Mouse (Mus musculus) naive thymus-derived CD4-positive, alpha-beta T cell, adult 2 months (primary cell): ENCODE measurements around the gene Sdc4.

ENCODE experiments used
- DNase-seq: peaks from one replicate; pipeline ENCODE4 v3.0.0-alpha.2; 2011; ENCODE audit warnings: low read depth

Gene Sdc4

DNA sequence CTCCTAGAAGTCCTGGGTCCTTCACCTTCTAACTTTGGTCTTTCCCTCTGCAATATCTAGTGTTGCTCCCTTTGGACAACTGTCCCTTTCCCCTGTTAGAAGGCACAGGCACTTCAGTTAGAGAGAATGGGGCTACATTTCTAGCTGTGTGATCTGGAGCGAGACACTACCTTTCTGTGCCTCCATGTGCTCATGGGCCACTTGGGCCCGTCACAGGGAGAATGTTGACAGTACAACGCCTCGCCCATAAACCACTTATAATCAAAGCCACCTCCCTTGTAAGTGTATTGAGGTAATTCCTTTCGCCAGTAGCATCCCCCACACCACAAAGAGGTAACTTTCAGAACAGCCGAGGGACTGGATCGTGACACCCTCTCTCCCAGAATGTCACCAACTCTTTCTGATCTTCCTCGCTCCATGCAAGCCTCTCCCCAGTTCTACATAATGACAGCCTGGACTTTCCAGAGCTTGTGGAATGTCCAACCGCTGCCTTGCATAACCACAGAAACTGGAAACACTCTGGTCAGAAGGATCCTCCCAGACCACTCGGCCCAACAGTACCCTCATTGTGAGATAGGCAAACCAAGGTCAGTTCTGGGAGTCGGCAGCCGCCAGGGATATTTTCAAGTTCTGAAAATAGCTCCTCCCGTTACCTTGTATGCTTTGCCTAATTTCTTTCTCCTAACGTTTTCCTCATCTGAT is 5.8 kb upstream of the Sdc4 start:
- DNase-seq: no peak

DNA sequence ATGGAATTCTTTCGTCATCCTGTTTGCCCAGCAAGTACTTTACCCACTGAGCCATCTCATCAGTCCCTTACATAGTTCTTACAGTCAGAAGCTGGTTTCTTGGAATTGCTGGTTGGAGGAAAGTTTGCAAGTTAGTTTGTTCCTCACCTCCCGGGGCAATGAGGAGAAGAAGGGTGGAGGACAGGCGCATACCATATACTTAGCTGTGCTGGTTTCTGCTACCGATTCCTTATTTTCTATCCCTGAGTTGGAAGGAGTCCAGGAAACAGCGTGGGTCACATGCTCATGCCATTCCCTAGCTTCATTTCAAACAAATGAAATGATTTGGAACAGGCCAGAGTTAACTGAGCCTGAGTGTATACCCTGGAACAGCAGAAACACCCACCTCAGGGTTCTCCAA is 5.2 kb upstream of the Sdc4 start:
- DNase-seq: no peak

DNA sequence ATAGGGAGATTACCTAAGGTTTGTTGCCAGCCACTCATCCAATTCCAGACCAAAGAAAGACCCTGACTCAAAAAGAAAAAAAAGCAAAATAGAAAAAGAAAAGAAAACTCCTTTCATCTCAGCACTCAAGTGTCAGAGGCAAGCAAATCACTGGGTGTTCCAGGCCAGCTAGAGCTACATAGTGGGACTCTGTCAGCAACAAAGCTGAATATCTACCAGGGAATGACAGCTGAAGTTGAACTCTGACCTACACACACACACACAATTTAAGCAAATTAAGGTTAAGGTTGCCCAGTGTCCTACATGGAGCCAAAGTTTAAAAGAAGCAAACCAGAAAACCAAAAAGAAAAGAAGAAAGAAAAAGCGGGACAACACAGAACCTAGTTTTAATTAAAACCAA is 4.5 kb upstream of the Sdc4 start:
- DNase-seq: no peak

DNA sequence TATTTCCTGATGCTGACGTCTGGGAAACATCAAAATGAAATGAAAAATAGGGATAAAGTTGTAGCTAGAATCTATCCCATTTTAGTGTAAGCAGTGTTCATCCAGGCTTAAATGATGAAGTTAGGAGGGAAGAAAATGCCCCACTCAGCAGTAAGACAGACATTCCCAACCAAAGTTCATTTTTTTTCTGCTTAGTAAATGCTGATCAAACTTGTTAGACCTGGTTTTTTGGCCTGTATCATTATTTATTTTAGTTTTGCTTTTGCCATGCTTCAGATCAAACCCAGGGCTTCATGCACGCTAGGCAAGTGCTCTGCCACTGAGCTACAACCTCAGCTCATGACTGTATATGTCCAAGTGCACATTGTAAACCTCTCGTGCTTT is 2.4 kb upstream of the Sdc4 start:
- DNase-seq: no peak

DNA sequence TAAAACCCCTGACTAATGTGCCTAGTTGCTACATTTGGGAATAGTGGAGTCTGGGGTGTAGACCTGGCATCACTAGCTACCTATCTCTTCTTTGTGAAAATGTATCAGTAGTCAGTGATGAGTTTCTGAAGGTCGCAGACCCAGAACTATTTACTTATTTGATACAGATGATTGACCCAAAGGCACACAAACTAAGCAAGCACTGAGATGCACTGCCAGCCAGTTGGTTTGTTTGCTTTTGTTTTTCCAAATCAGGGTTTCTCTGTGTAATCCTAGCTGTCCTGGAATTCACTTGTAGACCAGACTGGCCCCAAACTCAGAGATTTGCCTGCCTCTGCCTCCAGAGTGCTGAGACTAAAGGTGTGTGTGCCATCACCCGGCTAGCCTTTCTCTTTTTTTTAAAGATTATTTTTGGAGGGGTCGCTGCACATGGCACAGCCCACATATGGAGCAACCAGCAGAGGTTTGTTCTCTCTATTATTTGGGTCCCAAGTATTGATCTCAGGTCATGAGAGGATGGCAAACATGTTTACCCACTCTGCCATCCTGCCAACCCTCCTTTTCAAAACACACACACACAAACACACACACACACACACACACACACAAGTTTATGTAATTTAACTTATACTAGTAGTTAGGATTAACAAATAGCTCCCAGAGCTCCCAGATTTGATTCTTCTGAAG is 1.9 kb upstream of the Sdc4 start:
- DNase-seq: no peak

DNA sequence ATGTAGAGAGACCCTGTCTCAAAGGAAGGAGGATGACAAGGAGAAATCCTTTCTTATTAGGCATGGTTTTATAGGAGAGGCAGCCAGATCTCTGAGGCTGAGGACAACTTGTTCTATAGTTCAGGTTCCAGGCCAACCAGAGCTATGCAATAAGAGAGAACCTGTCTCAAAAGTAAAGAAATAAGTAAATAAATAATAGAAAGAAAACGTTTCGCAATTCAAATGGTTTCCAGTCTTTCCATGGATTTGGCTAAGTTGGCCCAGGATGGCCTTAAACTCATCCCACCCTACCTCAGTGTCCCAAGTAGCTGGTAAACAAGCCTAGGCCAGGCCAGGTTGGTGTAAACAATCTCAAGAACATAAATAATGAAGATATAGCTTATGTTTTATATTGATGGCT is 1.0 kb upstream of the Sdc4 start:
- DNase-seq: no peak

DNA sequence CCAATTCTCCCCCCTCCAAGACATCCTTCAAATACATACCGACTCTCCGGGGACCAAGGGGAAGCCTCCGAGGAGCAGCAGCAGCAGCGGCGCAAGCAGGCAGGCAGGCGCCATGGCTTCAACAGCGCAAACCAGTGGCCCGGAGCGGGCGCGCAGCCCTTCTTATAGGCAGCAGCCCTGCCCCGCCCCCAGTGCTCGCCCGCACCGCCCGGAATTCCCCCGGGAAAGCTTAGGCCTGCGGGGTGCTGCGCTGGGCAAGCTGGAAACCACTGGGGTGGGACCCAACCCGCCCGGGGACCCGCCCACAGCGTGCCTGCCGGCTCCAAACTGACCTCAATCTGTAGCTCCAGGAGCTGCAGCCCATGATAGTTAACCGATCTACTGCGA is 643 bp downstream of the Sdc4 start:
- DNase-seq: no peak

DNA sequence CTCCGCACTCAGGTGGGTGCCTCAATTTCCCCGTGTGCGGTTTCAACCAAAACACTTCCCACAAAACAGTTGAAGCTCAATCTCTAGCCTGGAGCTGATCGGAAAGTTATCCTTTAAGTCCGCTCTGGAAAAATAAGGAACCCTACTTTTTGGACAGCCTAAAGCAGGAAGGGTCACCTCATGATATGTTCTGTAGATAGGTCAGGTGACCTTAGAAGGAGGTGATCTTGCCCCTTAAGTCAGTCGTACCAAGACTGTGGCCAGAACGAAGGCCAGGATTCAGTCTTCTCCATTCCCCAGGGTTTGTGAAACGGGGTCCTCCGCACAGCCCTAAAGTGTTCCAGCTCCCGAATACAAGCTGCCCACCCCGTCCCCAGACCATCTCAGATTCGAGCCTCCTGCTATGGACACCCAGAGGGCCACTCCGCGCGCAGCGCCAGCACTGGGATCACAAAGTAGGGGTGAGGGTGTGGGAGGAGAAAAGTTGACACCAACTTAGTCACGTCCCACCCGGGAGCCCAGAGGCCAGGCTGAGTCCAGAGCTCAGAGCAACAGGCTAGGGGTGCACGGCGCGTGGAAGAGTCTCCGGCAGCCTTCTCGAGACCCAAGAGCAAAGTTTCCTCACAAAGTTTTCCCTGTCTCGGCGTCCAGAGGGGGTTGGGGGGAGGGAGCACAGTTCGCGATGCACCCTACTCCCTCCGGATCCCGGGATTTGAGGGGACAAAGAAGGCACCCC is 1.2 kb downstream of the Sdc4 start:
- no peak for DNase-seq

DNA sequence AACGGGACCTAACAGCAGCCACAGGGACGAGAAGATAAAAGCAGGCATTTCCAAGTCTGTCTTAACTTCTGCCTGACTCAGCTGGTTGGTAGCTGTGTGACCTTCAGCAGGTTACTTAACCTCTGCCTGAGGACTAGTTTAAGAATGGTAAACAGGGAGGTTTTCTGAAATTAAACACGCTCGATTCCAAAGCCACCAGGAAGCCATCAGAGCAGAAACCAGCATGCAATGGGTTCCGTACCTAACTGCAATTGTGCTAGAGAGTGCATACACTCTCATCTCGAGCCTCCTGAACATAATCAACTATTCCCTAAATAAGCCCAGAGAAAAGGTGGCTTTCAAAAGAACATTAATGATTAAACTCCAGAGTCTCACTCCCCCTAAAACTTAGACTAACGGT is 2.0 kb downstream of the Sdc4 start:
- DNase-seq: no peak

DNA sequence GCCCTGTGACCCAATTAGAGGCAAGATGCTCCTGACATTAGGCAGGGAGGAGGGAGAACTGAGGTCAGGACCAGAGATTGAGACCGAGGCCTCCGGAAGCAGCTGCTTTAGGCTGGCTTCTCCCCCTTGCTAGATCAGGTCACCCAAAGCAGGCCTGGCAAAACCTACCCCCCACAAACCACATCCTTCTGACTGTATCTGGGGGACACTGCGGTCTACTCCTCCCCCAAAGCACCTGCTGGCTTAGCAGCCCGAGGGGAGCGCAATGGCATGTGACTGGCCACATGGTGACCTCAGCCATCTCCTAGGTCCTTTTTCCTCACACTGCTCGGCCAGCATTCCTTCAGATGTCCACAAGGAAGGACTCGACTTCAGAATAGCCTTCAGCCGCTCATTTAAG is 2.5 kb downstream of the Sdc4 start:
- no peak for DNase-seq

DNA sequence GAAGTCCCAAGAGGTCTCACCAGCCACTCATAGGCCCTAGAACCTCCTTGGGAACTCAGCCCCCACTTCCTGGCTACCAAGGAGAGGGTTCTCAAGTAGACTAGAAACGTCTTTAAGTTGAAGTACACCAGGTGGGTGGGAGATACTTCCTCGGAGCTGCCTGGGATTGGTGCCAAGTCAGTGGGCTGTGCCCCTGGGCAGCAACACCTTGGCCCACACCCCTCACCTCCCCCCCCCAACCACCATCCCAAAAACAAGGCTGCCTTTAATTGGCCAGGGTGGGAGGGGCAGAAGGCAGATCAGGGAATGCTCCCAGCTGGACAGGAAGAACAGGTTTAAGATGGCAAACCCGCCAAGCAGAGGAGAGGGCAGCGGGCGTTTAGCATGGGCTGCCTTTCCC is 3.4 kb downstream of the Sdc4 start:
- no peak for DNase-seq

DNA sequence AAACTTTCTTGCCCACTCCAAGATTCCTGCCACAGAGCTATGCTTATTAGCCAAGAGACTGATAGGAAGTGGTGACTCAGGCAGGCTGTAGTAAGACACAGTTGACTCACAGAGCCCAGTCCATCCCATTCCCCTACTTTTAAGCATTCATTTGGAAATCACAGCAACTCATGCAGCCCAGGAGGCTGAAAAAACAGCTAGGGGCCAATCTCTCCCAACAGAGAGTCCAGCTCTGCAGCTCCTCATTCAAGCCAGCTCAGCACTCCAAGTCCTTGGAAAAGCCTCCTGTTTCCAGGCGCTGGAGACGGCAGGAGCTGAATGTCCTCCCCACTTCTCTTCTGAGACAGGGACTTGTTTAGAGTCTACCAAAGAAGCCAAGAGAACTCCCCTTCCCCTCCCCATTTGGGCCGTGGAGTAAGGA is 4.7 kb downstream of the Sdc4 start:
- DNase-seq: no peak

DNA sequence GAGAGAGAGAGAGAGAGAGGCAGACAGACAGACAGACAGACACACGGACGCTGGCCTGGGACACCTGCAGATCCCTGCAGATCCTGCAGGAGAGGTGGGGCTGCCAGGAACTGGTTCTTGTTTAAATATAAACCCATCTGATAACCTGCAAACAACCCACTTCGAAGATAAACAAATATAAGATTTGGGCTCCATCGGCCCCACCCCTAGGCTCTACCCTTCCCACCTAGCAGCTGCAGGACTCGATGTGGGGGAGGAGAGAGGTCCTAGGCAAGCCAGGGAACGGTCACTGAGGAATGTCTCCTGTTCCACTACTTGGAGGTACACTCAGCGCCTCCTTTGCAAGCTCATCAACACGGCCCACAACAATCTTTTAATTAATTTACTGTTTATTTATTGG is 5.4 kb downstream of the Sdc4 start:
- no peak for DNase-seq

DNA sequence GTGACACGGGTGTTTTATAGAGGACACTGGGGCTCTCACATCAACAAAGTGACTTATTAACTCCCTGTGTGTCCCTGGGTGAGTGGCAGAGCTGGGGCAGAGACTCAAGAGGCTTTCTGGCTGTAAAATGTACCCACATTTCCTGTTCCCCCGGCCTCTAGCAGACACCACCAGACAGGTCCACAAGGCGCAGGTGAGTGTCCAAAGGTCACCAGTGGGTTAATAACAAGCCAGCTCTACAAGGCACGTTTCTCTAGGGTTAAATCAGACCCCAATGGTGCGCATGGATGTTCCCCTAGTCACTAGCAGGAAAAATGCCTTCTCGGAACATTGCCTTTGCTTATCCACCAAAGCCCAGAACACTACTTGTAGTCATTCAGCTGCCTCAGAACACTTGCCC is 6.0 kb downstream of the Sdc4 start:
- DNase-seq: no peak

DNA sequence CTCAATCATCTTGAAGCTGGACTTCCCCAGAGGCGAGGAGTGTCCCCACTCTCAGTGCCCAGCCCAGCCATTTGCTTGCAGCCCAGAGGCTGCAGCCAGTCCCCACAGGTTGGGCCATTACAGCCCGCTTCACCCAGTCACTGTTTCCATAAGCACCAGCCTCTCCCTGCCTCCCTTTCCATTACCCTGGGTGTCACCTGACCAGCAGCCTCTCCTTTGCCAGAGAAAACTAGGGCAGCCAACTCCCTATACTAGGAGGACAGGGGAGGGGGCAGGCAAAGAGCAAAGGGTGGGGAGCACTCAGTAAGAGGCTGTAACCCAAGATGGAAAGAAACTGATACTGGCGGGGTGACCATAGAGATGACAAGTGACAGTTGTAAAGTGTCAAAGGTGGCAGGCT is 6.7 kb downstream of the Sdc4 start:
- DNase-seq: no peak

DNA sequence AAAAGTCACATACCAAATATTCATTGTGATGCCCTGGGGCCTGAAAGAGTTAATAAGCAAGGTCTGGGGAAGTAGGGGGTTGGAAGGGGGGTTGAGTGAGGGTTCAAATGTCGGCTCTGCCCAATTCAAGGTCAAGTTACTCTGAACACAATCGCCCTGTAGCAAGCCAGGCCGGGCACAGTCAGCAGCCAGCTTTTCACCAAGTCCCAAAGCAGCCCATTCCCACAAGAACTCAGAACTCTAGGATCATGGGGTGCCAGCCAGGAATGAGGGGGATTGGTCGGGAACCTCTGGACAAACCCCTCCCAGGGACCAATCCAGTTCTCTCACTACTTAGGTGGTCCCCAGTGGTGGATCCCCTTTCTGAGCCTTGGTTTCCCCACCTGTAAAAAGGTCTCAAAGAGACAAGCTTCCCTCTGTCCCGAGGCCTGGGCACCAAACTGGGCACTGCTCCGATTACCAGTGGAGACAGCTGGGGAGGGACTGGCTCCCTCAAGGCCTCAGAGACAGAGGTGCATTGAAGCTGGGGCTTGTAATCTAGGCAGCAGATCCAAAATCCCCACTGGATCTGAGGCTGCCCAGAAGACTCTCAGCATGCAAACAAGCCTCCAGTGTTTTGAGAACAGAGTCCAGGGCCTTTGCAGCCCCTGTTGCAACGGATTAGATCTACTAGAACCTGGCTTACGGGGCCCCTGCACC is 7.3 kb downstream of the Sdc4 start:
- DNase-seq: no peak

DNA sequence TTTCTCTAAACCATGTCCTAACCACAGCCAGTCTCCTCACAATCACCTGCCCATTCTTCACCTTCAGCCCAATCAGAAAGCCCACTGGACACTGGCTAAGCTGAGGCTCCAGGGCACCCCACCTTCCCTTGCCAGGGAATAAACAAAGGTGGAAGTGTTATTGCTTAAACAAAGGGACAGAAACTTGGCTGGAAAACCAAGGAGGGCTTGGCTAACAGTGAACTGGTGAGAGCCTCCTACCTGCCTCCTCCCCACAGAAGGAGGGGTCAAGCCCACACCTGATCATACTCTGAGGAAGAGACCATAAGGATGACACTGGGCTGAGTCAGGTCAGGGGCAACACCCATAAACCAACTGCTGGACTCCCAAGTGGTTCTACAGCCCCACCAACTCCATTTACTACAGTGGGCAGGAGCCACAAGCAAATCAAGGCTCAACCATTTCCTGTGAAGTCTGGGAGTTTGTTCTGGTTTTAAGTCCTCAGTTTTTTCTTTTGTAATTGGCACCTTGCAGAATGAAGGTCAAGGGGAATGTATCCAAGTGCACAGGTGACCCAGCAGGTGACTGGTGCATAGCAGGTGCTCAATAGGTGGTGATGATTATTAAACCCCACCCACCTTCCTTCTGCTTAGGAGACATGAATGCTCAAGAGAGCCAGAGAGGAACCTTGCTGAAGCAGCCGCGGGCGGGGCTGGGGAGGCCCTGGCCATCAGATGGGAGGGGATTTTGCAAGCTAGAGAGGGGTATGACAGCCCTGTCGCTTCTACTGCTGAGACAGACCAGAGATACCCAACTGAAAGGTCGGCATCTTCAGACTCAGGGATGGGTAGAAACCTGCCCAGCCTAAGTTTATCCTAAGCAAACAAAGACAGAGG is 8.2 kb downstream of the Sdc4 start:
- DNase-seq: no peak

DNA sequence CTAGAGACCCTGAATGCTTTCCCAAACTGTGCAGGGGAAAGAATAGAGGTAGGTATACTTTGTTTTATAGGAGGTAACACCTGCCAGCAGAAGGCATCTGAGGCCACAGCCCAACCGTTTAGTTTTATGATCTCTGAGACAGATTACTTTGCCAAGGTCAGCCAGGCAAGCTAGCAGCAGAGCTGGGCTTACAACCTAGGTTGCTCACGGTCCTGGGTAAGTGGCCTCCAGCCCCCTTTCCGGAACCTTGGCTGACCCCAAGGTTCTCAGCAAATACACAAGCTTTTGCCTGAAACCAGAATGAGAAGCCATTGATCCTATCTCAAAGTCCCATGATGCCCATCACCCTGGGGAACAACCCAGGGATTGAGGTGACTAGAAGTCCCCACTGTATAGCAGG is 9.0 kb downstream of the Sdc4 start:
- DNase-seq: no peak

DNA sequence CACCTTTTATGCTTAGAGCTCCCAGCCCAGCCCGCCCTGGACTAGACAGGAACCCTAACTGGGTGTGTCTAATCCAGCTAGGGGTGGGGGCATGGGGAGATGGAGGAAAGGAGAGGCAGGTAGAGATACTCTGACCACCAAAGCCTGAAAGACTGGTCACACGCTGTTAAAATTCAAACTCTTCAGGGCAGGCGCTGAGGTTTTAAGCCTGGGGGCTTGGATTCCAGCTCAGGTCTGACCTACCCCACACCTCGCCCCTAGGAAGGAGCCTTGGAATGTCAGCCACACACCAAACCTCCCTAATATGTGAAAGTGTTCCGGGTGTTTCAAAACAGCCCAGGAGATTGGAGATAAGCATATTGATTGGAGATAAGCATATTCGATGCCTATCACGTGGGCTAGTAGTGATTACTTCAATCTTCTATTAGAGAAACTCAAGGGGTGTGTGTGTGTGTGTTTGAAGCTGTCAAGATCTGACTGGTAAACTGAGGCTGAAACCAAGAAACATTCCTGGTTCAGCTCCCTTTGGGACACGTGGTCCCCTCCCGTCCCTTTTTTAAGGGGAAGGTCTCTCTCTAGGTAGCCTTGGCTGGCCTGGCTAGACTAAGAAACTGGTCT is 10.3 kb downstream of the Sdc4 start:
- no peak for DNase-seq

DNA sequence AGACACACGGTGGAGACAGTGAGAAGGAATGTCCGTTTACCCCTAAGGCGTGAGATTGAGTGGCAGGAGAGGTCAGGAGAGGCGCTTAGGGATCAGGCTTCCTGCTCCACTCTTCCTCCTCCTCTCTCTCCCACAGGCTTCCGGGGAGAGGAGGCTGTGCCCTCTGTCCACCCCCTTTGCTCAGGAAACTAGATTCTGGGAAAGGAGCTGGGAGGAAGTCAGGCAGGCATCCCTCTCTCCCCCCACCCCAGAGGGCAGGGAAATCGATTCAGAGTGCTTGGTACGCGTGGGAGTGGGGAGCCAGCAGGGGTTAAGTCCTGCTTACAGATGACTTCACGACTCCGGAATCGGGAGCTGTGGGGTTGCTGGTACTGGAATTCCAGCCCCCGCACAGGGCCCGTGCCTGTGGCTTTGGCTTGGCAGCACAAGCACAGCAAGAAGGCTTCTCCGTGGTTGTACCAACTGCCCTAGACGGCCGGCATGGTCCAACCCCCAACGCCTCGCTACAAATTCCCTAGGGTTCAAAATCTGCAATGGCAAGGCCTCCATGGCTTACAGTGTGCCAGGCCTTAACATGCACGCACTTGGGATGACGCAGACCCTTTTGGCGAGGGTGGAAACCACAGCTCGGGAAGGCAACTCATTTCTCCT is 11.0 kb downstream of the Sdc4 start:
- DNase-seq: no peak
